Mouse (Mus musculus) G1E (cell line): Measurements from ENCODE around the gene Nbeal1.

Source experiments
- CTCF ChIP-seq: IDR thresholded peaks from 2 replicates; pipeline ENCODE4 v1.5.1; 2012; ENCODE audit warnings: low read depth, low read length, inconsistent platforms, mixed read lengths
- GATA2 ChIP-seq: IDR thresholded peaks from 2 replicates; pipeline ENCODE4 v1.6.1; 2012; ENCODE audit warnings: low read depth, low read length, inconsistent platforms, borderline replicate concordance
- POLR2AphosphoS5 ChIP-seq: IDR thresholded peaks from 2 replicates; pipeline ENCODE4 v1.6.1; 2012; ENCODE audit warnings: low read depth, low read length, inconsistent platforms; ENCODE audit not compliant: insufficient replicate concordance

- no peak for TF ChIP-seq CTCF
- TF ChIP-seq GATA2, result no peak
- no peak for TF ChIP-seq POLR2AphosphoS5
These were observed 88.9 kb downstream of the Nbeal1 start for GRCm38 (mm10) chr1:60269314-60269713.
